Mouse (Mus musculus) ES-E14 (cell line): ENCODE data around the gene Apc2. TPM values are rescaled to one million over a fixed set of nuclear protein-coding genes. Genes with fewer than 3 reads are reported as not detected.
"Not testable (repeated sequence)": the region's sequence is repeated elsewhere in the genome, so short reads cannot be mapped to it uniquely, and the experiment has no call there.

Source experiments
- DNase-seq: peaks from one replicate; pipeline ENCODE4 v3.0.0-alpha.2; 2013; ENCODE audit warnings: low read depth, low spot score
- H3K27ac ChIP-seq: 2 replicates; pipeline ENCODE4 v1.5.1; 2012; ENCODE audit warnings: low read depth, mild to moderate bottlenecking, low read length, moderate library complexity, mixed read lengths; ENCODE audit not compliant: poor library complexity, insufficient read depth, severe bottlenecking
- H3K36me3 ChIP-seq: 2 replicates; pipeline ENCODE4 v1.6.1; 2012; ENCODE audit warnings: mild to moderate bottlenecking, low read length, moderate library complexity, mixed read lengths; ENCODE audit not compliant: control insufficient read depth, poor library complexity, insufficient read depth, severe bottlenecking
- H3K4me1 ChIP-seq, 2 experiments: fragments of 150-350 bp in 1 of 2; sonication (generic) in 1 of 2; 2 replicates each; pipeline ENCODE4 v1.6.1; 2012; ENCODE audit warnings: low read length in 2 of 2, mild to moderate bottlenecking in 1 of 2, mixed read lengths in 1 of 2; ENCODE audit not compliant: control insufficient read depth in 2 of 2, insufficient read depth in 2 of 2, poor library complexity in 1 of 2
- H3K4me3 ChIP-seq, 2 experiments: fragments of 150-350 bp in 1 of 2; sonication (generic) in 1 of 2; 2 replicates each; pipeline ENCODE4 v1.5.1; 2012; ENCODE audit warnings: low read length in 2 of 2, low read depth in 1 of 2, mild to moderate bottlenecking in 1 of 2, mixed read lengths in 1 of 2; ENCODE audit not compliant: insufficient read depth in 1 of 2, poor library complexity in 1 of 2, severe bottlenecking in 1 of 2
- H3K9ac ChIP-seq: 2 replicates; pipeline ENCODE4 v1.6.1; 2012; ENCODE audit warnings: low read depth, mild to moderate bottlenecking, low read length, mixed read lengths; ENCODE audit not compliant: poor library complexity, insufficient read depth, severe bottlenecking
- H3K9me3 ChIP-seq: fragments of 150-350 bp; sonication (generic); 2 replicates; pipeline ENCODE4 v1.6.1; 2012; ENCODE audit warnings: low read depth, mild to moderate bottlenecking, low read length; ENCODE audit not compliant: control insufficient read depth, insufficient read depth
- CHD2 ChIP-seq: IDR thresholded peaks from 2 replicates; pipeline ENCODE4 v1.6.1; 2014; ENCODE audit warnings: mild to moderate bottlenecking, low read depth, low read length, inconsistent platforms
- HCFC1 ChIP-seq: IDR thresholded peaks from 2 replicates; pipeline ENCODE4 v1.6.1; 2012; ENCODE audit warnings: low read length, inconsistent platforms, borderline replicate concordance; ENCODE audit not compliant: insufficient read depth
- MAFK ChIP-seq: IDR thresholded peaks from 2 replicates; pipeline ENCODE4 v1.6.1; 2014; ENCODE audit warnings: mild to moderate bottlenecking, low read depth, low read length, inconsistent platforms; ENCODE audit not compliant: insufficient read depth
- ZC3H11A ChIP-seq: IDR thresholded peaks from 2 replicates; pipeline ENCODE4 v1.6.1; 2012; ENCODE audit warnings: low read depth, mild to moderate bottlenecking, inconsistent platforms, low read length, borderline replicate concordance
- ZNF384 ChIP-seq: IDR thresholded peaks from 2 replicates; pipeline ENCODE4 v1.6.1; 2012; ENCODE audit warnings: low read depth, low read length, inconsistent platforms
- in situ Hi-C, 2 experiments: fragments of 600-800 bp; cut with MboI; formaldehyde crosslinking; loops; one replicate each; pipeline ENCODE4 v1.15.1; 2025; ENCODE audit warnings: low sequenced_read_pairs in 2 of 2, inconsistent platforms in 1 of 2; ENCODE audit not compliant: unreplicated experiment in 2 of 2
- total RNA-seq: library from RNA; depleted of rRNA; stranded (reverse); fragments of 300-350 nt; gene quantifications from 2 replicates; pipeline ENCODE4 v1.2.3, GENCODE M21; 2012; rRNA removed

Gene Apc2
- 4.4 and 4.6 TPM in 2 replicates for total RNA-seq

GRCm38 (mm10) chr10:80295618-80296425 lies at the start of gene Apc2:
Gene Apc2, plus strand, starts transcription at chr10:80295977.
- Histone ChIP-seq H3K4me1 (peaks cover 0 to 17% of the 10 kb centered on the region in 2 experiments; a peak in 2 of 4 replicates), H3K9me3 (no peaks in the 10 kb centered on the region), H3K36me3 (peaks cover 26% of the 10 kb centered on the region), H3K27ac (no peak within 1 kb of the TSS), H3K9ac (no peak within 1 kb of the TSS; the same call in 1 of the 2 replicates), H3K4me3 (peak within 1 kb of the TSS; percentile 43 to 48)
- DNase-seq = peak; percentile 66
- in situ Hi-C loops = no loop called here
- TF ChIP-seq MAFK (no peak), HCFC1 (no peak), ZC3H11A (no peak), CHD2 (no peak), ZNF384 (no peak)

- Histone ChIP-seq H3K27ac (no peak overlapping the region), H3K4me1 (no peaks in the 10 kb centered on the region; a peak in 1 of 4 replicates), H3K36me3 (peaks cover 23% of the 10 kb centered on the region), H3K4me3 (no peak overlapping the region), H3K9ac (no peak overlapping the region), H3K9me3 (no peaks in the 10 kb centered on the region)
- no peak for DNase-seq
- no peak for TF ChIP-seq MAFK
- TF ChIP-seq HCFC1 = no peak
- no peak for TF ChIP-seq CHD2
- no peak for TF ChIP-seq ZC3H11A
- TF ChIP-seq ZNF384 = no peak
- in situ Hi-C loops = loop anchor here (5.0 to 10.0 kb wide), 2 partner anchors 71 to 73 kb away; partner anchors contain the start of genes Efna2 (in 2 of the 2) and 1600002K03Rik (in 1 of the 2)
Measured at GRCm38 (mm10) chr10:80247849-80248248, 47.9 kb upstream of the Apc2 start.

- in situ Hi-C loops = loop anchor here (5.0 to 10.0 kb wide), 2 partner anchors 71 to 74 kb away; partner anchors contain the start of genes Efna2 (in 2 of the 2) and 1600002K03Rik (in 1 of the 2)
- not testable (repeated sequence) for H3K9me3 ChIP-seq, H3K4me1 ChIP-seq, H3K9ac ChIP-seq, H3K27ac ChIP-seq, DNase-seq
- Histone ChIP-seq H3K36me3 (peaks cover 17% of the 10 kb centered on the region), H3K4me3 (peak overlapping the region in 1 of 2 experiments; percentile 67; a peak in 2 of 4 replicates)
Measured at GRCm38 (mm10) chr10:80248437-80248836, 47.3 kb upstream of the Apc2 start.

- in situ Hi-C loops = loop anchor here (5.0 to 10.0 kb wide), 2 partner anchors 72 to 74 kb away; partner anchors contain the start of genes Efna2 (in 2 of the 2) and 1600002K03Rik (in 1 of the 2)
Measured at GRCm38 (mm10) chr10:80248971-80249640, 46.7 kb upstream of the Apc2 start, which contains the start of gene Ndufs7. Gene Ndufs7, plus strand, starts transcription at chr10:80249121.

More at GRCm38 (mm10) chr10:80248971-80249640, 46.7 kb upstream of the Apc2 start, which contains the start of gene Ndufs7:
- Histone ChIP-seq H3K9ac (peak within 1 kb of the TSS; percentile 91), H3K36me3 (peaks cover 15% of the 10 kb centered on the region), H3K27ac (0 out of 2 replicates have a peak within 1 kb of the TSS, but pooled peaks have one; percentile 28), H3K4me1 (no peaks in the 10 kb centered on the region; a peak in 1 of 4 replicates), H3K4me3 (peak within 1 kb of the TSS; percentile 67 to 80), H3K9me3 (no peaks in the 10 kb centered on the region)
- DNase-seq = peak; percentile 86
- TF ChIP-seq ZC3H11A (no peak), HCFC1 (peak; percentile 92), ZNF384 (no peak), CHD2 (no peak; the same call in 1 of the 2 replicates), MAFK (peak; percentile 87)
